Mouse (Mus musculus): ENCODE data around the gene Olfr847. TPM values are rescaled to one million over a fixed set of nuclear protein-coding genes. Genes with fewer than 3 reads are reported as not detected.

Olfr847 gene
- not detected for total RNA-seq (2021)
- long read RNA-seq, experiment 1 = 0 reads
- long read RNA-seq, experiment 2 = 0 reads

DNA sequence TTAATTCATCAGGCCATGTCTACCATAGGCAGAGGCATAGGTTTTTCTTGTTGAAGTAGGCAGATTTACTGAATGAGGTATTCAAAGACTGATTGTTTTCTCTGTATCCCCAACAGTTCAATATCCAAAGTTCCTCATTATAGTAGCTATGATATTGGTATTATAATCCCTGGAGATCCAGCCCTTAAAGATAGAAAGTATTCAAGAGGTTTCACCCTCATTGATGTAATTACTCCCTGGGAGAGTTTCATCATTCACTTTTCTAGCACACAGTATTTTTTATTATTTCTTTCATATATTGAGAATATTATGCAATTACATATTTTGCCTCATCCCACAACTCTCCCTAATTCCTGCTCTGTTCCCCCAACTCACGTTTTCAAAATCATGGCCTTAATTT is at the start of gene Olfr847:
Gene Olfr847 (minus strand): TSS at position 101 of the 400 bp plus-strand sequence.
- no peak for DNase-seq

DNA sequence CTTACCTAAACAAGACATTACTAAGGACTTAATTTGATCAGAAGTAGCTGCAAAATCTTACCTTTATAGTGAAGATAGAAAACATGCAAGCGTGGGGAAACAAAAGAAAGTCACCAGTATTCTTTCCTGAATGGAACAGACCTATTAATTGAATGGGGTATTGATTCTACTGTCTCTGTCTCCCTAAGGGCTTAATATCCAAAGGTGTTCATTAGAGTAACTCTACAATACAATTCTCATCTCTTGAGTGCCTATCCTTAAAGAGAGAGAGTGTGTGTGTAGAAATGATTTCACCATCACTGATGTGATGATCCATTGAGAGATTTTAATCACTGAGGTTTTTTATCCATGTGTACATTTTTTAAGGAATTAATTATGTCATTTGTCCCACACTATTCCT is 14.6 kb downstream of the Olfr847 start, which contains the start of gene Olfr846:
Gene Olfr846 (minus strand): TSS at position 101 of the 400 bp plus-strand sequence.
- DNase-seq = no peak

DNA sequence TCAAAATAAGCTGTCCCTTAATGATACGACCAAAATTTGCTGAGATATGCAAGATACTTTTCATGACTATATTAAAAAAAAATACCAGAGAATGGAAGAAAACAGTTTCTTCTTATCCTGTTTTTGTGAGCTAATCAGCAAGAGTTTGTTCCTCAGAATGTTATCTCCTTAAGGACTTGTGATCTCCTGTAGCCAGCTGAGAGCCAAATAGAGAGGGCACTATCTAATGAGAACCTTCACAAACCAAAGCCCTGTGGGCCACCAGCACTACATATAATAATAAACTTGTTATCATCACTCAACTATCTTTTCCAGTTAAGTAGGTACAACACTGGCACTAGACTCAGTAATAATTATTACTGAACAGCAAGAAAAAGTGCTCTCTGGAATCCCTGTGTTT is 42.3 kb downstream of the Olfr847 start, which contains the start of gene Olfr845:
Gene Olfr845 (plus strand): TSS at position 301 of the 400 bp plus-strand sequence.
- no peak for DNase-seq

Other genes starting within 250 kb of the Olfr847 start
- not detected for gene Olfr837, start 242.4 kb downstream of the Olfr847 start, total RNA-seq (2021)
- gene Olfr839-ps1, start 201.4 kb downstream of the Olfr847 start, total RNA-seq (2021) = under 1 TPM in 1 of 2 experiments, not detected in 1; 0.05 TPM
- gene Olfr843, start 126.7 kb downstream of the Olfr847 start, total RNA-seq (2021) = not detected
- gene Olfr844, start 62.3 kb downstream of the Olfr847 start, total RNA-seq (2021) = not detected
- not detected for gene Olfr845, start 42.2 kb downstream of the Olfr847 start, total RNA-seq (2021)
- gene Olfr846, start 14.7 kb downstream of the Olfr847 start, total RNA-seq (2021) = not detected
- not detected for gene Olfr849, start 61.6 kb upstream of the Olfr847 start, total RNA-seq (2021)
- gene Olfr850, start 99.6 kb upstream of the Olfr847 start, total RNA-seq (2021) = not detected
- not detected for gene Olfr851, start 114.6 kb upstream of the Olfr847 start, total RNA-seq (2021)
- gene Olfr853, start 162.4 kb upstream of the Olfr847 start, total RNA-seq (2021) = not detected
- gene Olfr854, start 188.7 kb upstream of the Olfr847 start, total RNA-seq (2021) = not detected
- gene Olfr855, start 203.9 kb upstream of the Olfr847 start, total RNA-seq (2021) = not detected
- 10 to 100 TPM; 10.8 to 13.3 TPM for gene Zfp317, start 243.4 kb upstream of the Olfr847 start, total RNA-seq (2021)